Mouse (Mus musculus) G1E (cell line): ENCODE measurements around the gene Pltp.

ENCODE experiments used
- CTCF ChIP-seq: IDR thresholded peaks from 2 replicates; pipeline ENCODE4 v1.5.1; 2012; ENCODE audit warnings: low read depth, low read length, inconsistent platforms, mixed read lengths
- GATA1 ChIP-seq: IDR thresholded peaks from 2 replicates; pipeline ENCODE4 v1.6.1; 2012; ENCODE audit warnings: borderline replicate concordance, low read length, inconsistent platforms, mixed read lengths

- TF ChIP-seq CTCF (no peak), GATA1 (no peak)
Measured at GRCm38 (mm10) chr2:164891056-164891834, 33.7 kb upstream of the Pltp start.
